Mouse (Mus musculus): ENCODE measurements around the gene Itgb4.

Gene Itgb4

DNA sequence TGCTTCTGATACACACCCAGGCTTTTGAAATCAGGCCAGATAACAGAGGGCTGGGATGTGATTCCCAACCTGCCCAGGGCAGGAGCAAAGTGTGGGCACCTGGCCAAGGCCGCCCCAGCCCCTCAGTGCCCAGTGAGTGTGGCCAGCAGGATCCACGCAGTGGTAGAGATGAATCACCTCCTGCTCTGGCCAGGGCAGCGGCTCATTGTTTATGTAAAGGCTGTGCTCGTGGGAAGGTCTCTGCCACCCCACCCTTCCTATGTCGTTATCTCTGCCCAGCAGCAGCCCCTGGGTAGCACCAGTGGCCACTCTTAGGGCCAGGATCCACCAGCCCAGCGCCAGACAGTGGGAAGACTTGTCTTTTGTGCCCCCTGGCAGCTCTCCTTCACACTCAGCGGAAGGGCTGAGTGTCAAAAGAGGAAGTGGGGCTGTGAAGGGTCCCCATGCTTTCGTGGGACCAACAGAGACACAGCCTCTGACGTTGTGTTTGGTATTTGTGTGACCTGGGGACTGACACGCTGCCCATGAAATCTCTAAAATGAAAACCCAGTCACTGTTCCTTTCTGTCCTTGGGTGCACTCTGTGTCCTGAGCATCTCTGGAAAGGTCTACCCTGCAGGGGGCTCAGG, 9.4 kb upstream of the Itgb4 start:
- in situ Hi-C loops (cut with MboI; ENCODE audit: low pct_unique_long_range_greater_than_20kb in 1 of 2, low sequenced_read_pairs in 2 of 2, unreplicated experiment in 1 of 2), result no loop called here

DNA sequence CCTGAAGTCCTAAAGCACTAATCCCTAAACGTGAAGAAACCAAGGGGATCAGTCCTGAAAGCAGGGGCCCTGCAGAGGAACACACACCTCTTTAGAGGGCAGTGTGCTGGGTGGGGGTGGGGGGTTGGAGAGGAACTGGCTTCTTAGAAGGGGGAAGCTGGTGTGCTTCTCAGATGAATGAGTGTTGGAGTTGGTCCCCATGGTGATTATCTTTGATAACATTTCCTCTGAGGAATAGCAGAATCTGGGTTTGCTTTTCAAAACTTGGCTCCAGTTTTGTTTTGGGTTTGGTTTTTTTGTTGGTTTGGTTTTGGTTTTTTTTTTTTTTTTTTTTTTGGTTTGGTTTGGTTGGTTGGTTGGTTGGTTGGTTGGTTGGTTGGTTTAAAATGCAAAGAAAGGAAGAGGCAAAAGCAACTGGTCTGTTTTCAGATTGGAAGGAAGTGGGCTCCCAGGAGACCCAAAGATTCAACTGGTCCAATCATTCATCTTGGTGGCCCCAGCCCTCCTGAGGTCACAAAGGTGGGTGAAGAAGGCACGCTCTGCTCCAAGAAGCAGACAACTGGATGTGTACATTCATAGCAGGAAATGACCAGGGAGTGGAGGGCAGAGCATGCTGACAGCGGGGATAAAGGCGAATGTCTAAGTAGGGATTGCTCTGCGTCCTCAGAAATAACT, 5.6 kb upstream of the Itgb4 start:
- in situ Hi-C loops (cut with MboI; ENCODE audit: low pct_unique_long_range_greater_than_20kb in 1 of 2, low sequenced_read_pairs in 2 of 2, unreplicated experiment in 1 of 2), result no loop called here

DNA sequence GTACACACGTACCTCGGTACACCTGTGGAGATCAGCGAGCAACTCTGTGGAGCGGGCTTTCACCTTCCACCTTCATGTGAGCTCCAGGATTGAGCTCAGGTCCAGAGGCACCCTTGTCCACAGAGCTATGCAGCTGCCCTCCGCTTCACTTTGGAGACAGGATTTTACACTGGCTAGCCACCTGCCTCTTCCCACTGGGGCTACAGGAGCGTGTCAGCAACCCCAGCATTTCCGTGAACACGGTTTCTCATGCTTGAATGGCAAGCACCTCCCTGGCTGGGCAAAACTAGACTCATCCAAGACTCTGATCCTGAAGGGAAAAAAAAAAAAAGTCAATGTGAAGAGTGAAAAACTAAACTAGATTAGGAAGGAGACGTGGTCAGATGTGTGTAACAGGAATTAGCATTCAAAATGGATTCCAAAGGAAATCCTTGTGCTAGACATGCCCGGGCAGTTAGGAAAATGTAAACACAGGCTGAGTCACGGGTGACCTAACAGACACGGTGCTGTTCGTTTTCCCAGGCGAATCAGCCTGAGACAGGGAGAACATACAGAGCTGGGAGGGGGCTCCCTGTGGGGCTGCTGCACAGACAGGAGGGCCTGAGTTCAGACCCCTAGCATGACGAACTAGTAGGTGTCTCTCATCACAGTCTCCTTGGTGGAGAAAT, 4.4 kb upstream of the Itgb4 start:
- in situ Hi-C loops (cut with MboI; ENCODE audit: low pct_unique_long_range_greater_than_20kb in 1 of 2, low sequenced_read_pairs in 2 of 2, unreplicated experiment in 1 of 2), result no loop called here

DNA sequence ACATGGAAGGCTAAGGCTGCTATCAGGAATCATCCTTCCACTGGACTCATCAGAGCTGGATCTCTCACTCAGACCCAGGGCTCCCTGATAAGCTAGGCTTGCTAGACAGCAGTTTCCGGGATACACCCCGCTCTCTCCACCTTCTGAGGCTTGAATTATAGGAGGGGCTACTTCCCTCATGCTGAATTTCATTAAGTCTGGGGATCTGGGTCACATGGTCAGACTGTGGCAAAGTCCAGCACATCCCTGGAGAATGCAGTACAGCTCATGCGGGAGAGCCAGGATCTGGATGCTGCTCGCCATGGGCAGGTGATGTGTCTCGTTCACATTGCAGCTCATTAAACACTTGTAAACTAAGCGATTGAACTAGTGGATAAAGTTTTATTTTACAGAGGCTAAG, 3.5 kb upstream of the Itgb4 start:
- in situ Hi-C loops (cut with MboI; ENCODE audit: low pct_unique_long_range_greater_than_20kb in 1 of 2, low sequenced_read_pairs in 2 of 2, unreplicated experiment in 1 of 2), result no loop called here

DNA sequence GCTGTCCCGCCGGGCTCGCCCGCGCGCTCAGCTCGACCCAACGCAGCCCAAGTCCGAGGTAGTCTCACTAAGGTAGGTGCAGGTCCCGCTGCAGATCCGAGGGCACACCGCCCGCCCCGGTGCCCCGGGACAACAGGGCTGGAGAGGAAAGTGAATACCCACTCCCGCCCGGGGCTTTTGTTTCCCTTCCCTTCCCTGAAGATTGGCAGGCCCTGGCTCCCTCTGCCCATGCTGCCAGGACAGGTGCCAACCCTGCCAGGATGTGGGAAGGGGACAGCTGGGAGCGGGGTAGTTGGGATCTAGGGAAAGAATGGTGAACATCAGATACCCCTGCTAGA, 543 bp downstream of the Itgb4 start:
- in situ Hi-C loops (cut with MboI; ENCODE audit: low pct_unique_long_range_greater_than_20kb in 1 of 2, low sequenced_read_pairs in 2 of 2, unreplicated experiment in 1 of 2), result no loop called here

DNA sequence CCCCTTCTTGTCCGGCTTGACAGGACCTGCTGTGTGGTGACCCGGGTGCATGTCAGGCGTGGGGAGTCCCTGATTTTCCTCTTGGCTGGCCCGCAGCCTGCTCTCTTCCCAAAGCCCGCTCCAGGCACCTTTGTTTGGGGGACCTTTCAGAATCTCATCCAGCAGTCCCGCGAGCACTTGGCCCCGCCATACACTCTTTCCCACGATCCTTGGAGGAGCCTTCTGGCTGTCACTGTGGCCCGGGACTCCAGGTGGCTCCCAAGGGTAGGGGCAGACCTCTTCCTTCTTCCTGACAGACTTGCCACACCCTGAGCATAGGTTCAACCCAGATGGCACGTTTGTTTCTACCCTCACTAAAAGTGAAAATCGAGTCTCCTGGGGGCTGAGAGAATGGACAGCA, 1.0 kb downstream of the Itgb4 start:
- in situ Hi-C loops (cut with MboI; ENCODE audit: low pct_unique_long_range_greater_than_20kb in 1 of 2, low sequenced_read_pairs in 2 of 2, unreplicated experiment in 1 of 2), result no loop called here

DNA sequence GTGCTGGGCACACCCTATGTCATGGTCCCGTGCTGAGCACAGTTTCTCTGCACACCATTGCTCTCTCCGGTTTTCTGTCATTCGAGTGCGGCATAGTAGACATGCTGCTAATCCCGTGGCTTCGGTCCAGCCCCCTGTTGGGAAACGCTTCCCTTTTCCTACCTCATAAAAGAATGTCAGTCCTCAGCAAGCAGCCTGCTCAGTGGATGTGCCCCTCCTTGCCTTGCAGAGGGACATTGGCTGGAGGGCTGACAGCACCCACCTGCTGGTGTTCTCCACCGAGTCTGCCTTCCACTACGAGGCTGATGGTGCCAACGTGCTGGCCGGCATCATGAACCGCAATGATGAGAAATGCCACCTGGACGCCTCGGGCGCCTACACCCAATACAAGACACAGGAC, 8.0 kb downstream of the Itgb4 start:
- in situ Hi-C loops (cut with MboI; ENCODE audit: low pct_unique_long_range_greater_than_20kb in 1 of 2, low sequenced_read_pairs in 2 of 2, unreplicated experiment in 1 of 2), result no loop called here

DNA sequence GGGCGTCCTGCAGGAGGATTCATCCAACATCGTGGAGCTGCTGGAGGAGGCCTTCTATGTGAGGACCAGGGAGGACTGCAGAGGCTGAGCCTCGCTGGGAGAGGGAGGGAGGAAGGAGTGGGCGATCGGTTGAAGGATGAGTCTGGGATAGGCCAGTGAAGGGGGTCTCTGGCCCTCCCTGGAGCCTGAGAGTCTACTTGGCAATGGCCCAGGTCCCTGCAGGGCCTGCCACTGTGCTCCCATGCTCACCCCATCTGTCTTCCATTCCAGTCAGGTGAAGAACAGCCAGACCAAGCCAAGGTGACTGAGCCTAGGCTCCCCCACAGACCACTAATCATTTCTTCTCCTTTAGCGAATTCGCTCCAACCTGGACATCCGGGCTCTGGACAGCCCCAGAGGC, 8.8 kb downstream of the Itgb4 start:
- in situ Hi-C loops (cut with MboI; ENCODE audit: low pct_unique_long_range_greater_than_20kb in 1 of 2, low sequenced_read_pairs in 2 of 2, unreplicated experiment in 1 of 2), result no loop called here

DNA sequence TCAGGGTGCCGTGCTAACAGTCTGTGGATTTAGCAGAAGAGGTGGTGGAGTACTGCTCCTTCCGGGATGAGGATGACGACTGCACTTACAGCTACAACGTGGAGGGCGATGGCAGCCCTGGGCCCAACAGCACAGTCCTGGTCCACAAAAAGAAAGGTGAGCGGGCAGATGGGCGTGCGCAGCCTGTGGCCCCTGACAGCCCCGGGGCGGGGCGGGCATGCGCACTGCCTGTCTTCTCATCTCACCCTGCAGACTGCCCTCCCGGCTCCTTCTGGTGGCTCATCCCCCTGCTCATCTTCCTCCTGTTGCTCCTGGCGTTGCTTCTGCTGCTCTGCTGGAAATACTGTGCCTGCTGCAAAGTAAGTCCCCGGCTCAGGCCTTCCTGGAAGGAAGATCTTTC, 15.2 kb downstream of the Itgb4 start:
- in situ Hi-C loops (cut with MboI; ENCODE audit: low pct_unique_long_range_greater_than_20kb in 1 of 2, low sequenced_read_pairs in 2 of 2, unreplicated experiment in 1 of 2), result no loop called here

DNA sequence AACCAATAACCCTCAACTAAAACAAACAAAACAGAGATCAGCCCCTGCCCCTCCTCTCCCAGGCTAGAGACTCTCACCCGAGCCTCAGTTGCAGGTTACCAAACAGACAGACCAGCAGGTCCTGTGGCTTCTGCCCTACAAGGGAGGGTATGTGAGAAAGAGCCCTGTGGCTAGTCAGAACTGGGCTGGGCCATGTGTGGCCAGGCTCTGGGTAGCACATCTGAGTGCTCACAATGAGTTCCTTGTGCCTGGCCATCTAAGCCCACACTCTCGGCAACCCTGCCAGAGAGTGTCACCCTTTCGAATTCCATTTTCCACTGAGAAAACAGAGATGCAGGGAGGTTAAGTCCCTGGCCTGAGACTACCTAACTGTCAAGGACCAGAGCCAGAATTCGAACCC, 17.6 kb downstream of the Itgb4 start:
- in situ Hi-C loops (cut with MboI; ENCODE audit: low pct_unique_long_range_greater_than_20kb in 1 of 2, low sequenced_read_pairs in 2 of 2, unreplicated experiment in 1 of 2), result no loop called here

DNA sequence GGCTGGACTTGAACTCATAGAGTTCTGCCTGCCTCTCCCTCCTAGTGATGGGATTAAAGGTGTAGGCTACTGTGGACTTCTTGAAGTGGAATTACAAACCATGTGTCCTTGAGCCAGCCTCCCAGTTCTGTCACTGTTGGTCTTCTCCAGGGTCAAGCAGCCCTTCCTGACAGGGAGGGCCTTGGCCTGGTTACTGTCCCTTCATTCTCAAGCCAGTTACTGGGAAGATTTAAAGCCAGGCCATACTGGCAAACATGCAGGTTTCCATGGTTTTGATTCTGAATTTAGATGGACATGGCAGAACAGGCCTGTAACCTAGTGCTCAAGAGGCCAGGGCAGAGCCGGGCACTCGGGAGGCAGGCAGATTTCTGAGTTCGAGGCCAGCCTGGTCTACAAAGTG, 20.7 kb downstream of the Itgb4 start:
- in situ Hi-C loops (cut with MboI; ENCODE audit: low pct_unique_long_range_greater_than_20kb in 1 of 2, low sequenced_read_pairs in 2 of 2, unreplicated experiment in 1 of 2), result loop anchor here in 1 of 2 experiments (5.0 kb wide), 1 partner anchor 58 kb away; no protein-coding TSS in a partner anchor

DNA sequence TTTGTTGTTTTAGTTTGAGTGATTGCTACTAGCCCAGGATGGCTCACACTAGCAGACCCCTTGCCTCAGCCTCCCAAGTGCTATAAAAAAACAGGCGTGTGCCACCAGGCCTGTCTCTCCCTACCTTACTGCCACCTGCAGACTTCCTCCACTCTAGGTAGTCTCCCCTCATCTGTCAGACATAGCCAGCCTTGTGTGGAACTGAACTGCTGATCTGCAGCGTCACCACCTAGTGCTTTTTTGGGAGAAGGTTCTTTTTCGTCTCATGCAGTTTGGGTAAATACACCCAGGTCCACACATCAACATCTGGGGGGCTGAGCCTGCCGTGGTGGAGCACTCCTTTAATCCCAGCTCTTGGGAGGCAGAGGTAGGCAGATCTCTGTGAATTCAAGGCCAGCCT, 22.5 kb downstream of the Itgb4 start:
- in situ Hi-C loops (cut with MboI; ENCODE audit: low pct_unique_long_range_greater_than_20kb in 1 of 2, low sequenced_read_pairs in 2 of 2, unreplicated experiment in 1 of 2), result loop anchor here in 1 of 2 experiments (5.0 kb wide), 1 partner anchor 60 kb away; no protein-coding TSS in a partner anchor

DNA sequence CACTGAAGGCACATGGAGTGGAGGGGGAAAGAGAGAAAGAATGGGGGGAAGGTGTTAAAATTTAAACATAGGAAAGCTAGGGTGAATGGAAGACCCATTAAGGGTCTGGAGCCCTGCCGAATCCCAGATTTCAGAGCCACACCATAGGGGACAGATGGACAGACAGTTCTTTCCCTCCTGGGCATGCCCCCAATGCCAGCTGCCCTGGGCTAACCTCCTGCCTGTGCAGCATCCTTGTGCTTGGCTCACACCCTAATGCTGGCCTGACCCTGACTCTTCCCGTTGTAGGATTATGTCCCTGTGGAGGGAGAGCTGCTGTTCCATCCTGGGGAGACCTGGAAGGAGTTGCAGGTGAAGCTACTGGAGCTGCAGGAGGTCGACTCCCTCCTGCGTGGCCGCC, 23.2 kb downstream of the Itgb4 start:
- in situ Hi-C loops (cut with MboI; ENCODE audit: low pct_unique_long_range_greater_than_20kb in 1 of 2, low sequenced_read_pairs in 2 of 2, unreplicated experiment in 1 of 2), result loop anchor here in 1 of 2 experiments (5.0 kb wide), 1 partner anchor 60 kb away; no protein-coding TSS in a partner anchor

DNA sequence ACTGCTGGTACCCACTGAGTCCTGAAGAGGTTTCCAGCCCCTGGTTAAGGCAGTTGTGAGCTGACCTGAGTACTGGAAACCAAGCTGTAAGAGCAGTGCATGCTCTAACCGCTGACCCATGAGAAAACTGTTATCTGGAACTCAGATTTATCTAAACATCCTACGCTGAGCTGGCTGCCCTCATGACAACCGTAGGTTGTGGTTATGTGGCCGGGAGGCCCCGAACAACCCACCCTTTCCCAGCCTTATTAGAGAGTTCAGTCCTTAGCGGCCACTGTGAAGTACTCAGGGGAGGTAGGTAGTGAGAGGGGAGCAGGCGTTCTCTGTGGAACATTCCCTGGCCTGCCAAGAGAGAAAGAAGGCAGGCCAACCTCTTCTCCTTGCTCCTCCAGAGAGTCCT, 24.5 kb downstream of the Itgb4 start:
- in situ Hi-C loops (cut with MboI; ENCODE audit: low pct_unique_long_range_greater_than_20kb in 1 of 2, low sequenced_read_pairs in 2 of 2, unreplicated experiment in 1 of 2), result loop anchor here in 1 of 2 experiments (5.0 kb wide), 1 partner anchor 62 kb away; no protein-coding TSS in a partner anchor

DNA sequence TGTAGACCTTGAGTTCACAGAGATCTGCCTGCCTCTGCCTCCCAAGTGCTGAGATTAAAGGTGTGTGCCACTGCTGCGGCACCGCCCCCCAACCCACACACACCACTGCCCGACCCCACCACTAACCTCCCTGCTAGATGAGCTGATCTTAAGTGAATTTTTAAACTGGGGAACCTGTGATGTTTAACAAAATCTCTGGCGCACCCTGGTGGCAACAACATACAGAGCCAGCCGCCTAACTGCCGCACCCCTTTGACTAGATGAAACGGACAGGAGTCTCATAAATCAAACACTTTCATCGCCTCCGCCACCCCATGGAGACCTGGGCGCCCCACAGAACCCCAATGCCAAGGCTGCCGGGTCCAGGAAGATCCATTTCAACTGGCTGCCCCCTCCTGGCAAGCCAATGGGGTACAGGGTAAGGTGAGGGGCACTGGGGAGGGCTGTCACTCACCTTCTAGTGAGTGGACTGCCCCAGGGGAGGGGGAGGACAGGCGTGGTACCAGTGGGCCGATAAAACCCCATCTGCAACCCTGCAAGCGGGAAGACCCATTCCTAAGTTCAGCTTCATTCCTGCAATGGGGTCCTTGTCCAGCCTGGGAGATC, 25.1 kb downstream of the Itgb4 start:
- in situ Hi-C loops (cut with MboI; ENCODE audit: low pct_unique_long_range_greater_than_20kb in 1 of 2, low sequenced_read_pairs in 2 of 2, unreplicated experiment in 1 of 2), result loop anchor here (5.0 kb wide), 1 partner anchor 62 kb away; no protein-coding TSS in a partner anchor

DNA sequence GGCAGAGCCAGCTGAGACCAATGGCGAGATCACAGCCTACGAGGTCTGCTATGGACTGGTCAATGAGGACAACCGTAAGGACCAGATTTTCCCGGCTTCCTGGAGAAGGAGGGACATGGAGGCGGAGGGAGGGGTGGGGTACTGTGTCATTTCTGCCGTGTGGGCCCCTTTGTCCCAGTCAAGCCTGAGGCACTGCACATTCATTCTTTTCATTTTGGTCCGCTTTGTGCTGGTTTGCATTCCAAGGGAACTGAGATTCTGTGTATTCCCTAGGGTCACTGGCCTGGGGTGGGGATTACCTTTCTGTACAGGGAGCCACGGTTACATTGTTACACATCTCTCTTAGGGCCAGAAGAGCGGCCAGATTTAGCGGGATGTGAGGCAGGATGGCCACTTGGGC, 26.1 kb downstream of the Itgb4 start:
- in situ Hi-C loops (cut with MboI; ENCODE audit: low pct_unique_long_range_greater_than_20kb in 1 of 2, low sequenced_read_pairs in 2 of 2, unreplicated experiment in 1 of 2), result loop anchor here in 1 of 2 experiments (5.0 kb wide), 1 partner anchor 63 kb away; no protein-coding TSS in a partner anchor

DNA sequence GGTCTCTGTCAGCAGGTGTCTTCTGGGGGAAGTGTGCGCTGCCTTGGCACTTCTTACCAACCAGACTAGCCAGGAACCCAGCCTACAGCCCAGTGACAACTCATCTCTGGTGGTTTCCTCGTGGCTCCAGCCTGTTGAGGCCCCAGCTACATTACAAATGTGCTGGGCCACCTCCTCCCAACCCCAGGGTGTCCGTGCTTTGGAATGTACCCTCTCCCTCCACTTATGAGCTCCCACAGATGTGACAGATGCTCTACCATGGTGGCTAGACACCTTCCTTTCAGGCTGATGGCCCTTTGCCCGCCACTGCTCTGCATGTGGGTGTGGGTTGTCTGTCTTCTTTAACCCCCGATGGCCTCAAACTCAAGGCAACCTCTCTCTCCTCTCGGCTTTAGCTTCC, 27.2 kb downstream of the Itgb4 start:
- in situ Hi-C loops (cut with MboI; ENCODE audit: low pct_unique_long_range_greater_than_20kb in 1 of 2, low sequenced_read_pairs in 2 of 2, unreplicated experiment in 1 of 2), result loop anchor here in 1 of 2 experiments (5.0 kb wide), 1 partner anchor 64 kb away; no protein-coding TSS in a partner anchor

DNA sequence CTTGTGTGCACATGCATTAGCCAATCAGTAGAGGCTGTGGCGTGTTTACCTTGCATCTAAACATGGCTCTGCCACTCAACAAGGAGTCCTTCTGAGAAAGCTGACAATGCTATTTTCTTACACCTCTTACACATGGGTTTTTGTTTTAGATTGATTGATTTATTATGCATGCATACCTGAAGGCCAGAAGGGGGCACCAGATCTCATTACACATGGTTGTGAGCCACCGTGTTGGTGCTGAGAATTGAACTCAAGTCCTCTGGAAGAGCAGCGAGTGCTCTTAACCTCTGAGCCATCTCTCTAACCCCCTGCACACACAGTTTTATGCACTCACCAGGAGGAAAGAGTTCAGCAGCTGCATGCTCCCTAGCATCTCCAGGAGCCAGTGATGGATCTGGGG, 28.4 kb downstream of the Itgb4 start:
- in situ Hi-C loops (cut with MboI; ENCODE audit: low pct_unique_long_range_greater_than_20kb in 1 of 2, low sequenced_read_pairs in 2 of 2, unreplicated experiment in 1 of 2), result loop anchor here in 1 of 2 experiments (5.0 kb wide), 1 partner anchor 66 kb away; no protein-coding TSS in a partner anchor

DNA sequence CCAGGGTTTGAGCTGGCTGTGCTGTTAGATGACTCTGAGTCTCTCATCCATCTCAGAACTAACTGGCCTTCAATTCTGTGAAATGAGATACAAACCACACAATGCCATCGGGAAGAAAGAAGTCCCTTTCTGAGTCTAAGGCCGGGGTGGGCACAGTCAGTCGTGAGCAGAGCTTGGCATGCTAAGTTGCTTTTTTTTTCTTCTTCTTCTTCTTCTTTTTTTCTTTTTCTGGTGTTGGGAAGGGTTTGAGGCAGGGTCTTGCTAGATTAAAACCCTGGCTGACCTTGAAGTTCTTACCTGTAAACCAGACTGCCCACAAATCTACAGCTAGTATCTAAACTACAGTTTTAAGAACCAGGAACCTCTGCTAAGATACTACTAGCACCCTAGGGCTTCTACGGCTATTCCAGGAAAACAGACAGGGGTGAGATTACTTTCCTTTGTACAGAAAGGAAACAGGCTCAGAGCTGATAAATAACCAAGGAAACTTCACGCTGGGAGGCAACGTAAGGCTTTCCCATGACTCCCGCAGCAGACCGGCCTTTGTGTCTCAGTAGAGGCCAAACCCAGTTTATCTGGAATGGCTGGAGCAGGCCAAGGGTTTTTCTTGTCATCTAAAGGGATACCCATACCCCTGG, 29.8 kb downstream of the Itgb4 start:
- in situ Hi-C loops (cut with MboI; ENCODE audit: low pct_unique_long_range_greater_than_20kb in 1 of 2, low sequenced_read_pairs in 2 of 2, unreplicated experiment in 1 of 2), result loop anchor here in 1 of 2 experiments (5.0 kb wide), 1 partner anchor 67 kb away; no protein-coding TSS in a partner anchor
